Mouse (Mus musculus): ENCODE data around the gene Rrh.

- no peak for TF ChIP-seq CTCF (conservative IDR thresholded peaks at IDR 0.05; ENCODE audit: low read length)
- no peak for TF ChIP-seq NANOG (IDR thresholded peaks at IDR 0.05; ENCODE audit: borderline replicate concordance, low read length)
Measured at GRCm38 (mm10) chr3:129820847-129821246, 1.5 kb downstream of the Rrh start.

All from E14TG2a.4 (cell line).